Mouse (Mus musculus) myocyte (in vitro differentiated cells): ENCODE measurements at regions not wholly inside any gene's neighbourhood (a gene's known extent, or its start where the extent isn't known, plus 50 kb on each side); places are given as distances from the start of the nearest gene placed in this dataset.

Experiments used
- H3K27me3 ChIP-seq: one replicate; pipeline ENCODE4 v1.6.1; 2011; ENCODE audit not compliant: control insufficient read depth, insufficient read depth, insufficient read length
- H3K36me3 ChIP-seq: one replicate; pipeline ENCODE4 v1.6.1; 2011; ENCODE audit not compliant: control insufficient read depth, insufficient read depth
- H3K4me2 ChIP-seq: one replicate; pipeline ENCODE4 v1.6.1; 2011; ENCODE audit warnings: low read depth, control low read depth
- H3K4me3 ChIP-seq: one replicate; pipeline ENCODE4 v1.5.1; 2011; ENCODE audit warnings: mild to moderate bottlenecking, control low read depth, moderate library complexity
- H3K79me2 ChIP-seq: one replicate; pipeline ENCODE4 v1.6.1; 2011; ENCODE audit not compliant: control insufficient read depth, insufficient read depth
- H3ac ChIP-seq: one replicate; pipeline ENCODE4 v1.6.1; 2011; ENCODE audit not compliant: control insufficient read depth, insufficient read length
- CEBPB ChIP-seq: IDR thresholded peaks from 2 replicates; pipeline ENCODE4 v1.6.1; 2011; ENCODE audit warnings: mild to moderate bottlenecking, moderate library complexity; ENCODE audit not compliant: poor library complexity, insufficient read depth, severe bottlenecking
- E2F4 ChIP-seq: IDR thresholded peaks from one replicate; pipeline ENCODE4 v1.6.1; 2011; ENCODE audit warnings: mild to moderate bottlenecking, control low read depth, moderate library complexity; ENCODE audit not compliant: insufficient read depth
- MAX ChIP-seq: IDR thresholded peaks from one replicate; pipeline ENCODE4 v1.6.1; 2011; ENCODE audit warnings: low read depth, mild to moderate bottlenecking, control low read depth
- MYOD1 ChIP-seq, 3 experiments: IDR thresholded peaks; one replicate each; pipeline ENCODE4 v1.6.1; 2011; ENCODE audit warnings: control low read depth in 2 of 3, low read depth in 2 of 3, mild to moderate bottlenecking in 2 of 3, moderate library complexity in 1 of 3; ENCODE audit not compliant: insufficient read length in 2 of 3, control insufficient read depth in 1 of 3
- MYOG ChIP-seq, 3 experiments: IDR thresholded peaks; one replicate each; pipeline ENCODE4 v1.6.1; 2011; ENCODE audit warnings: control low read depth in 2 of 3, low read depth in 2 of 3, mild to moderate bottlenecking in 2 of 3; ENCODE audit not compliant: insufficient read length in 2 of 3, control insufficient read depth in 1 of 3, insufficient read depth in 1 of 3
- POLR2A ChIP-seq: IDR thresholded peaks from one replicate; pipeline ENCODE4 v1.6.1; 2011; ENCODE audit warnings: low read depth, mild to moderate bottlenecking, control low read depth, moderate library complexity; ENCODE audit not compliant: insufficient read length
- POLR2AphosphoS2 ChIP-seq: IDR thresholded peaks from one replicate; pipeline ENCODE4 v1.6.1; 2011; ENCODE audit warnings: low read depth, control low read depth; ENCODE audit not compliant: insufficient read length
- REST ChIP-seq: IDR thresholded peaks from one replicate; pipeline ENCODE4 v1.6.1; 2011; ENCODE audit warnings: mild to moderate bottlenecking, control low read depth, moderate library complexity; ENCODE audit not compliant: insufficient read depth, insufficient read length
- SRF ChIP-seq: IDR thresholded peaks from one replicate; pipeline ENCODE4 v1.6.1; 2011; ENCODE audit warnings: low read depth; ENCODE audit not compliant: control insufficient read depth, insufficient read length
- TCF12 ChIP-seq: IDR thresholded peaks from one replicate; pipeline ENCODE4 v1.6.1; 2011; ENCODE audit warnings: mild to moderate bottlenecking, control low read depth; ENCODE audit not compliant: poor library complexity, insufficient read depth, severe bottlenecking
- TCF3 ChIP-seq: IDR thresholded peaks from one replicate; pipeline ENCODE4 v1.6.1; 2011; ENCODE audit warnings: low read depth, control low read depth; ENCODE audit not compliant: insufficient read length
- USF1 ChIP-seq: IDR thresholded peaks from one replicate; pipeline ENCODE4 v1.6.1; 2011; ENCODE audit warnings: low read depth, mild to moderate bottlenecking, control low read depth, moderate library complexity

DNA sequence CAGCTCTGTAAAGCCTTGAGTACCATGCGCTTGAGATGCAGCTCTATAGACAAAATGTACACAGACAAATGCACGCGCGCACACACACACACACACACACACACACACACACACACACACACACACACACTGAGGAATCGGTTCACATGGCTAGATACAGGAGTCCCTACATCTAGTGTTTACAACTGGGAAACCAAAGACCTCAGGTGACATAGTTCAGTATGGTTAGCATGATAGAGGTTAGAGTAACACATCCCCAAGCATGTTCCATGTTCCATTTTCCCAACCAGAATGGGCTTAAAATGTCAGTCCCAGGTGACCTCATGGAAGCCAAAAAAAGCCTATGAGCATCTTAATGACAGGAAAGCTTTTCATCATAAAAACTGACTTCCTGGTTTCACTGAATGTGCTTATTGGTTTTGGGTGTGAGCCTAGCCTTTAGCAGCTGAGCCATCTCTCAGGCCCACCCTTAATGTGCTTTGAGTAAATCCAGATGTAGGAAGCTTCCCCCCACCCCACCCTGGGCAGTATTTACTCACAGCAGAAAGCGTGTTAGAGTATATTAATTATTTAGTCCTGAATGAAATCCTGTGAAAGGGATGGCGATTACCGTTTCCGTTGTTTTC is 86.0 kb upstream of the Gbe1 start:
- H3K4me2 ChIP-seq: peak overlapping the region; percentile 51
- H3ac ChIP-seq: no peak overlapping the region
- TF ChIP-seq REST: no peak
- TF ChIP-seq MAX: no peak
- TF ChIP-seq CEBPB: no peak
- TF ChIP-seq TCF12: no peak
- TF ChIP-seq TCF3: no peak
- no peak for TF ChIP-seq USF1
- no peak for TF ChIP-seq SRF
- no peak for TF ChIP-seq POLR2A
- TF ChIP-seq MYOD1 (IDR thresholded peaks at IDR 0.05; ENCODE audit: control insufficient read depth in 1 of 3, insufficient read length in 2 of 3, low read depth in 2 of 3): no peak
- H3K36me3 ChIP-seq: no peaks in the 10 kb centered on the region
- no peaks in the 10 kb centered on the region for H3K27me3 ChIP-seq
- H3K4me3 ChIP-seq: no peak overlapping the region
- H3K79me2 ChIP-seq: no peaks in the 10 kb centered on the region

DNA sequence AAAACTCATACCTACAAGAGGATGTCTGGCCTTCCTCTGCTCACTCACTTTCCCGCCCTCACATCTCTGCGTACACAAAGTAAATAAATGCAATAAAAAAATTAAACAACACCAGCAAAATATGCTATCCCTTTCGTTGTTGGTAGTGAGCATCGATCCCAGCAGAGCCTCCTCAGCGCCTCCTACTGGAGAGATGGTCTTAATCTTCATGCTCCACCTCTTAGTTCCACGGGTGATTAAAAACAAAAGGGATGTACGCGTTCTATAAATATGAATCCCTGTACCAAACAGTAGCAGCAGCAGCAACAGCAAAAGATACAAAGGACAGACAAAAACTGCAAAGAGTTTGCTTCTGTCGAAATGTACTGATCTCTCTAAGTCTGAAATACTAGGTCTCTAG is 81.0 kb upstream of the Gbe1 start:
- Histone ChIP-seq H3K4me3 (no peak overlapping the region), H3K79me2 (no peaks in the 10 kb centered on the region), H3K27me3 (no peaks in the 10 kb centered on the region), H3K36me3 (no peaks in the 10 kb centered on the region), H3ac (no peak overlapping the region), H3K4me2 (no peak overlapping the region)
- TF ChIP-seq REST: no peak
- TF ChIP-seq MYOD1 (IDR thresholded peaks at IDR 0.05; ENCODE audit: control insufficient read depth in 1 of 3, insufficient read length in 2 of 3, low read depth in 2 of 3): no peak
- TF ChIP-seq MAX: no peak
- TF ChIP-seq CEBPB: no peak
- TF ChIP-seq USF1: no peak
- TF ChIP-seq POLR2AphosphoS2: no peak
- no peak for TF ChIP-seq TCF3
- TF ChIP-seq POLR2A: no peak
- no peak for TF ChIP-seq E2F4
- TF ChIP-seq TCF12: no peak
- TF ChIP-seq SRF: no peak
- TF ChIP-seq MYOG (IDR thresholded peaks at IDR 0.05; ENCODE audit: control insufficient read depth in 1 of 3, insufficient read depth in 1 of 3, insufficient read length in 2 of 3, low read depth in 2 of 3): no peak

DNA sequence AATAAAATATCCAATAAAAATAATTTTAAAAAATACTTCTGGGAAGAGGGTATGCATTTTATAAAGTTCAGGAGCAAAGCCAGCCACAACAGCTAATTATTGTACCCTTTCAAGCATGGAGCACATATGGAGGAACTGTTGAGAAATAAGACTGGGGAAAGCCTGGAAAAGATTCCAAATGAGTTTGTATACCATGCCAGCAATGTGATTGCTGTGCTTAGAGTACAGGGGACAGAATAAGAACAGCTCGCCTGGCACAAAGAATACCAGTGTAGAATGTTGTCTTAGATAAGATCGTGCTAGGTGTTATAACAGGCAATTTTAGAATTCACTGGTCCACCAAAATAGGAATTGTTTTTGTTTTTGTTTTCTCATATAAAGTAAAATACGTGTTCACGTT is 78.6 kb upstream of the Gbe1 start:
- Histone ChIP-seq H3K4me3 (no peak overlapping the region), H3K36me3 (no peaks in the 10 kb centered on the region), H3ac (no peak overlapping the region), H3K4me2 (no peak overlapping the region), H3K79me2 (no peaks in the 10 kb centered on the region), H3K27me3 (no peaks in the 10 kb centered on the region)
- TF ChIP-seq MYOD1 (IDR thresholded peaks at IDR 0.05; ENCODE audit: control insufficient read depth in 1 of 3, insufficient read length in 2 of 3, low read depth in 2 of 3) (no peak), MYOG (IDR thresholded peaks at IDR 0.05; ENCODE audit: control insufficient read depth in 1 of 3, insufficient read depth in 1 of 3, insufficient read length in 2 of 3, low read depth in 2 of 3) (no peak), MAX (no peak), E2F4 (no peak), POLR2AphosphoS2 (no peak), SRF (no peak), TCF3 (no peak), TCF12 (no peak), CEBPB (no peak), POLR2A (no peak), USF1 (no peak), REST (no peak)

DNA sequence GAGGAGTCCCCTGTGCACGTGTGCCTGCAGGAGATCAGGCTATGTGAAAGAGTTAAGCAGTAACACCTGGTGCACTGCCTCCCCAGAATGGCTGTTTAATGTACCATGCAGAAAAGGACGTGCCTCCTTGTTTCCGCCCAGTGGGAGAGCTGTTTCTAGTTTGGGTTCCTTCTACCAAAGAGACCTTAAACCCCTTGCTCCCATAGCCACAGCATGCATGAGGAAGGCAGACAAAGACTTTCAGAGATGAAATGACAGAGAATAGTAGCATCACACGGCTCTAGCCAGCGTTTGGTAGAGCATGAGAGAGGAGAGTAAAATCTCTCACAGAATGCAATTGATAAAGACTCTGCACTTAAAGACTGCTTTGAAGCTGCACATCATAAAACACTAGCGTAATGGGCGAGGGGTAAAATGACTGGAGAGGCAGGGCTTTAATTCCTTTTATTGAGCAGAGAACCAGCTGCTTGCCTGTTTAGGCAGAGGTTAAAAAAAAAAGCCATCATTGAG is 74.3 kb upstream of the Gbe1 start:
- Histone ChIP-seq H3K4me3 (no peak overlapping the region), H3K27me3 (no peaks in the 10 kb centered on the region), H3ac (no peak overlapping the region), H3K79me2 (no peaks in the 10 kb centered on the region), H3K4me2 (no peak overlapping the region), H3K36me3 (no peaks in the 10 kb centered on the region)
- no peak for TF ChIP-seq SRF
- TF ChIP-seq CEBPB: no peak
- no peak for TF ChIP-seq REST
- no peak for TF ChIP-seq USF1
- no peak for TF ChIP-seq TCF12
- no peak for TF ChIP-seq POLR2AphosphoS2
- TF ChIP-seq MYOG (IDR thresholded peaks at IDR 0.05; ENCODE audit: control insufficient read depth in 1 of 3, insufficient read depth in 1 of 3, insufficient read length in 2 of 3, low read depth in 2 of 3): no peak
- no peak for TF ChIP-seq E2F4
- TF ChIP-seq MAX: no peak
- no peak for TF ChIP-seq MYOD1 (IDR thresholded peaks at IDR 0.05; ENCODE audit: control insufficient read depth in 1 of 3, insufficient read length in 2 of 3, low read depth in 2 of 3)
- no peak for TF ChIP-seq TCF3

DNA sequence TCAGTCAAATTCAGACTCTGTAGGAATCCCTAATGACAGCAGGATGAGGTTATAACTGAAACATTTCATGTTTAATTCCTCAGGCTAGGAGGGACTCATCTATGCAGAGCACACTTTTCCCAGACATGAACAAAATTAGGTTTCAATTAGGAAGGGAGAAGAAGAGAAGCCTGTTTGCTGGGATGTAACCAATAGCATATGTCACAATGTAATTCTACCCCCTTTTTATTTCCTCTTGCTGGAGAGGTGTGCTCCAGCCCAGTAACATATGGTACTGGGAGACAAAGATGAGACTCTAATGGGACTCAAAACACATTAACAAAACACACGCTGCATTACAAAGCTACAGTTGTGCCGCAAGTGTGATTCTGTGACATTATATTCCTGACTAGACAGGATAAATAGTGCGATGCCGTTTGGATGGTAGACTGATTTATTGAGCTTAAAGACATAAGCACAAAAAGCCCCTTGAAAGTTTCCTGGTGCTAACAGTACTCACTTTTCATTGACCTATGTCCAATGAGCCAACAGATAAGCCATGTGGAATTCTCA is 69.5 kb upstream of the Gbe1 start:
- H3K79me2 ChIP-seq: no peaks in the 10 kb centered on the region
- TF ChIP-seq SRF: no peak
- TF ChIP-seq MYOG (IDR thresholded peaks at IDR 0.05; ENCODE audit: control insufficient read depth in 1 of 3, insufficient read depth in 1 of 3, insufficient read length in 2 of 3, low read depth in 2 of 3): no peak
- no peak for TF ChIP-seq E2F4
- TF ChIP-seq REST: no peak
- no peak for TF ChIP-seq TCF3
- no peak for TF ChIP-seq MYOD1 (IDR thresholded peaks at IDR 0.05; ENCODE audit: control insufficient read depth in 1 of 3, insufficient read length in 2 of 3, low read depth in 2 of 3)
- TF ChIP-seq CEBPB: no peak
- no peak for TF ChIP-seq POLR2A
- no peak for TF ChIP-seq MAX
- TF ChIP-seq USF1: no peak
- TF ChIP-seq TCF12: no peak
- no peak for TF ChIP-seq POLR2AphosphoS2
- no peaks in the 10 kb centered on the region for H3K36me3 ChIP-seq
- no peaks in the 10 kb centered on the region for H3K27me3 ChIP-seq
- H3K4me3 ChIP-seq: no peak overlapping the region
- H3K4me2 ChIP-seq: no peak overlapping the region
- no peak overlapping the region for H3ac ChIP-seq
